Mouse (Mus musculus): ENCODE data around the gene Dus3l. TPM values are rescaled to one million over a fixed set of nuclear protein-coding genes. Genes with fewer than 3 reads are reported as not detected.
A peak's percentile ranks its signal among the peaks of the same experiment; 100 is the strongest.

The Dus3l gene
- total RNA-seq, 1 experiment = 70.2 TPM

- Histone ChIP-seq H3K9me3 (ENCODE audit: control insufficient read depth, insufficient read depth, low read depth, low read length) (no peaks in the 10 kb centered on the region), H3K4me3 (ENCODE audit: insufficient read depth in 1 of 2, low read depth in 1 of 2, low read length in 2 of 2, poor library complexity in 1 of 2, severe bottlenecking in 1 of 2) (no peak overlapping the region), H3K36me3 (ENCODE audit: control insufficient read depth, insufficient read depth, low read length, poor library complexity, severe bottlenecking) (peaks cover 35% of the 10 kb centered on the region), H3K4me1 (ENCODE audit: control insufficient read depth in 2 of 2, insufficient read depth in 2 of 2, low read length in 2 of 2, poor library complexity in 1 of 2) (peaks cover 0 to 22% of the 10 kb centered on the region in 2 experiments; a peak in 1 of 4 replicates), H3K9ac (ENCODE audit: insufficient read depth, low read depth, low read length, poor library complexity, severe bottlenecking) (no peak overlapping the region), H3K27ac (ENCODE audit: insufficient read depth, low read depth, low read length, poor library complexity, severe bottlenecking) (no peak overlapping the region)
- TF ChIP-seq HCFC1 (IDR thresholded peaks at IDR 0.05; ENCODE audit: borderline replicate concordance, insufficient read depth, low read length) = no peak
- TF ChIP-seq ZNF384 (IDR thresholded peaks at IDR 0.05; ENCODE audit: low read depth, low read length) = no peak
- no peak for TF ChIP-seq ZC3H11A (IDR thresholded peaks at IDR 0.05; ENCODE audit: borderline replicate concordance, low read depth, low read length)
- no peak for TF ChIP-seq MAFK (IDR thresholded peaks at IDR 0.05; ENCODE audit: insufficient read depth, low read depth, low read length)
- TF ChIP-seq CHD2 (IDR thresholded peaks at IDR 0.05; ENCODE audit: low read depth, low read length) = no peak
- DNase-seq (ENCODE audit: low read depth, low spot score) = no peak
- in situ Hi-C loops (cut with MboI; ENCODE audit: low sequenced_read_pairs in 2 of 2, unreplicated experiment in 2 of 2) = no loop called here
Measured at GRCm38 (mm10) chr17:56766631-56767405, 2.3 kb downstream of the Dus3l start.

- Histone ChIP-seq H3K27ac (ENCODE audit: insufficient read depth, low read depth, low read length, poor library complexity, severe bottlenecking) (no peak overlapping the region), H3K9ac (ENCODE audit: insufficient read depth, low read depth, low read length, poor library complexity, severe bottlenecking) (no peak overlapping the region; the same call in 1 of the 2 replicates), H3K4me1 (ENCODE audit: control insufficient read depth in 2 of 2, insufficient read depth in 2 of 2, low read length in 2 of 2, poor library complexity in 1 of 2) (peaks cover 0 to 22% of the 10 kb centered on the region in 2 experiments; a peak in 1 of 4 replicates), H3K36me3 (ENCODE audit: control insufficient read depth, insufficient read depth, low read length, poor library complexity, severe bottlenecking) (peaks cover 35% of the 10 kb centered on the region), H3K4me3 (ENCODE audit: insufficient read depth in 1 of 2, low read depth in 1 of 2, low read length in 2 of 2, poor library complexity in 1 of 2, severe bottlenecking in 1 of 2) (peak overlapping the region; percentile 0 to 10; a peak in 2 of 4 replicates), H3K9me3 (ENCODE audit: control insufficient read depth, insufficient read depth, low read depth, low read length) (no peaks in the 10 kb centered on the region)
- no peak for DNase-seq (ENCODE audit: low read depth, low spot score)
- in situ Hi-C loops (cut with MboI; ENCODE audit: low sequenced_read_pairs in 2 of 2, unreplicated experiment in 2 of 2) = no loop called here
- TF ChIP-seq ZC3H11A (IDR thresholded peaks at IDR 0.05; ENCODE audit: borderline replicate concordance, low read depth, low read length) = no peak
- no peak for TF ChIP-seq CHD2 (IDR thresholded peaks at IDR 0.05; ENCODE audit: low read depth, low read length)
- no peak for TF ChIP-seq MAFK (IDR thresholded peaks at IDR 0.05; ENCODE audit: insufficient read depth, low read depth, low read length)
- no peak for TF ChIP-seq HCFC1 (IDR thresholded peaks at IDR 0.05; ENCODE audit: borderline replicate concordance, insufficient read depth, low read length)
- no peak for TF ChIP-seq ZNF384 (IDR thresholded peaks at IDR 0.05; ENCODE audit: low read depth, low read length)
Measured at GRCm38 (mm10) chr17:56767531-56768135, 3.1 kb downstream of the Dus3l start.

- H3K36me3 ChIP-seq (ENCODE audit: control insufficient read depth, insufficient read depth, low read length, poor library complexity, severe bottlenecking) = peaks cover 35% of the 10 kb centered on the region
- DNase-seq (ENCODE audit: low read depth, low spot score) = no peak
- no peak overlapping the region for H3K27ac ChIP-seq (ENCODE audit: insufficient read depth, low read depth, low read length, poor library complexity, severe bottlenecking)
- H3K9ac ChIP-seq (ENCODE audit: insufficient read depth, low read depth, low read length, poor library complexity, severe bottlenecking) = no peak overlapping the region
- H3K4me3 ChIP-seq (ENCODE audit: insufficient read depth in 1 of 2, low read depth in 1 of 2, low read length in 2 of 2, poor library complexity in 1 of 2, severe bottlenecking in 1 of 2) = no peak overlapping the region
- no peaks in the 10 kb centered on the region for H3K9me3 ChIP-seq (ENCODE audit: control insufficient read depth, insufficient read depth, low read depth, low read length)
- in situ Hi-C loops (cut with MboI; ENCODE audit: low sequenced_read_pairs in 2 of 2, unreplicated experiment in 2 of 2) = no loop called here
- H3K4me1 ChIP-seq (ENCODE audit: control insufficient read depth in 2 of 2, insufficient read depth in 2 of 2, low read length in 2 of 2, poor library complexity in 1 of 2) = peaks cover 0 to 14% of the 10 kb centered on the region in 2 experiments; a peak in 1 of 4 replicates
- TF ChIP-seq CHD2 (IDR thresholded peaks at IDR 0.05; ENCODE audit: low read depth, low read length) = no peak
- no peak for TF ChIP-seq ZNF384 (IDR thresholded peaks at IDR 0.05; ENCODE audit: low read depth, low read length)
- no peak for TF ChIP-seq HCFC1 (IDR thresholded peaks at IDR 0.05; ENCODE audit: borderline replicate concordance, insufficient read depth, low read length)
- TF ChIP-seq ZC3H11A (IDR thresholded peaks at IDR 0.05; ENCODE audit: borderline replicate concordance, low read depth, low read length) = no peak
- TF ChIP-seq MAFK (IDR thresholded peaks at IDR 0.05; ENCODE audit: insufficient read depth, low read depth, low read length) = no peak
Measured at GRCm38 (mm10) chr17:56768941-56769340, 4.4 kb downstream of the Dus3l start.

DNA sequence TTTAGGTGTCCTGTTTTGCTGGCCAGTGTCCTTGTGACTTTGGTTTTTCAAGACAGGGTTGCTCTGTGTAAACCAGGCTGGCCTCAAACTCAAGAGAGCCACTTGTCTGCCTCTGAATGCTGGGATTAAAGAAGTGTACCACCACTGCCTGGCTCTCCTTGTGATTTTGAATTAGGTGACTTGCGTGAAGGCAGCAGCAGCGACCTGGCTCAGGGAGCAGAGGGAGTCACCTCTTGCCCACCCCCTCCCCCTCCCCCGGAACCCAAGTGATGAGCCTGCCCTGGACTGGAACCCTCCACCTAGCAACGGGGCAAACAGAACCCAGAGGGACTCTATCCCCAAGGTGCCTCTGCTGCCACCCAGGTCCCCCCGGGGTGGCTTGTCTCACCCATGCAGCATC lies 5.4 kb downstream of the Dus3l start, which contains the start of gene Prr22:
TSS of gene Prr22 (plus strand) at position 301 of the 400 bp plus-strand sequence.
- Histone ChIP-seq H3K4me1 (ENCODE audit: control insufficient read depth in 2 of 2, insufficient read depth in 2 of 2, low read length in 2 of 2, poor library complexity in 1 of 2) (peaks cover 0 to 14% of the 10 kb centered on the region in 2 experiments; a peak in 1 of 4 replicates), H3K9ac (ENCODE audit: insufficient read depth, low read depth, low read length, poor library complexity, severe bottlenecking) (no peak within 1 kb of the TSS), H3K36me3 (ENCODE audit: control insufficient read depth, insufficient read depth, low read length, poor library complexity, severe bottlenecking) (peaks cover 35% of the 10 kb centered on the region), H3K27ac (ENCODE audit: insufficient read depth, low read depth, low read length, poor library complexity, severe bottlenecking) (no peak within 1 kb of the TSS), H3K9me3 (ENCODE audit: control insufficient read depth, insufficient read depth, low read depth, low read length) (no peaks in the 10 kb centered on the region), H3K4me3 (ENCODE audit: insufficient read depth in 1 of 2, low read depth in 1 of 2, low read length in 2 of 2, poor library complexity in 1 of 2, severe bottlenecking in 1 of 2) (no peak within 1 kb of the TSS)
- TF ChIP-seq ZC3H11A (IDR thresholded peaks at IDR 0.05; ENCODE audit: borderline replicate concordance, low read depth, low read length) (no peak), HCFC1 (IDR thresholded peaks at IDR 0.05; ENCODE audit: borderline replicate concordance, insufficient read depth, low read length) (no peak), CHD2 (IDR thresholded peaks at IDR 0.05; ENCODE audit: low read depth, low read length) (no peak), ZNF384 (IDR thresholded peaks at IDR 0.05; ENCODE audit: low read depth, low read length) (no peak), MAFK (IDR thresholded peaks at IDR 0.05; ENCODE audit: insufficient read depth, low read depth, low read length) (no peak)
- in situ Hi-C loops (cut with MboI; ENCODE audit: low sequenced_read_pairs in 2 of 2, unreplicated experiment in 2 of 2) = no loop called here
- no peak for DNase-seq (ENCODE audit: low read depth, low spot score)

Measured in ES-E14 (cell line).